Mouse (Mus musculus): Measurements from ENCODE around the gene Nexmif.
"Not testable (repeated sequence)": the region's sequence is repeated elsewhere in the genome, so short reads cannot be mapped to it uniquely, and the experiment has no call there.

Nexmif gene

DNA sequence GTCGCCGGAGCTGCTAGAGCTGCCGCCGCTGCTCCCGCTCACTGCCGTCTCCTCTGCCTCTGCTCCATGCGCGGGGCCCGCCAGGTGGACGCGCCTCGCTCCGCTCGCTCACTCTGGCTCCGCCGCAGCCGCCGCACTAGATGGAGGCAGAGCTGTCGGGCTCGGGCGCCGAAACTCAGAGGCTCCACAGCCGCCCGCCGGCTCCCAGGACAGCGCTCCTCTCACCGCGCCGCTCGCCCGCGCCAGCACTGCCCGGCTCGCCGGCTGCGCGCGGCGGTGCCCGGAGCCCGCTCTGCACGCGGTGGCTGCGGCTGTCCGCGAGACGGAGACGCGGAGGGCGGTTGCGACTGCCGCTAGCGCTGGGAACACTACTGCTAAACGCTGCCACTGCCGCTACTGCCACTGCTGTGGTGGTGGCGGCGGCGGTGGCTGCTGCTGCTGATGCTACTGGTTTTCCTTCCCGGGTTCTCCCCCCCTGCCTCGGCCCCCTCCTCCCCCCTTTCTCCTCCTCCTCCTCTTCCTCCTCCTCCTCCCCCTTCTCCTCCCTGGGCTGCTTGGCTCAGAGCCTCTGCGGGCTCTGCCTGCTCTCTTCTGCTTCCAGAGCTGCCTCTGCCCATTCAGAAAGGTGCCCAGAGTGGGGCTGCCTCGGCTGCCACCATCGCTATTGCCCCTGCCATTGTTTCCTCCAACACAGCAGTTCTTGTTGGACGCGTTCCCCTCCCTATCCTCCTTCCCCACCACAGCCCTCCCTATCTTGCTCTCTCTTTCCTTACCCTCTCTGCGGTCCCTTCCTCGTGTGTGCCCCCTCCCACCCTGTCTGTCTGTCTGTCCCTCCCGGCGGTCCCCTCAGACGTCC, at the start of gene Nexmif:
Nexmif (minus strand) TSS at position 450 of the 856 bp plus-strand sequence.
- CTCF ChIA-PET, result interaction anchor here in 2 of 4 experiments (0.6 kb wide), 2 partner anchors 47 to 223 kb away, joined by 4 to 6 read pairs; no protein-coding TSS in a partner anchor
- POLR2A ChIA-PET, result interaction anchor here in 3 of 4 experiments (0.6 to 1.1 kb wide), 7 partner anchors 12 to 393 kb away, joined by 3 read pairs; partner anchors contain the start of gene Abcb7 (in 1 of the 3)

DNA sequence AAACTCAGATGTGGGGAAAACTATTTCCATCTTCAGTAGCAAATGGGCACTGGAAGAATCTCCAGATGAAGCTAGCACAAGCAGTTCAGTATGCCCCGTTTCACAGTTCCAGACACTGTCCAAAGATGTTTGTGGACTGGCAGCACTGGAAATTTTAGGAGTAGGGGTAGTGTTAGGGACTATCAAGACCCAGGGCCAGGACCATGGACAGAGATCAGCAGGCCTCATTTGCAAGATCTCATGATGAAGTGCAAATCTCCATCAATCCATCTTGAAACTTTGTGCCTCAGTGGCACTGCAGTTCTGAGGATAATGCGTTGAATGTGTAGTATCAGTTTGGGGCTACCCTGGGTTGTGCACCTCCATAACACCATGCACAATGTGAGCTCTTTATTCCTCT, 7.7 kb upstream of the Nexmif start:
- CTCF ChIA-PET, result no interaction called here
- POLR2A ChIA-PET, result no interaction called here

DNA sequence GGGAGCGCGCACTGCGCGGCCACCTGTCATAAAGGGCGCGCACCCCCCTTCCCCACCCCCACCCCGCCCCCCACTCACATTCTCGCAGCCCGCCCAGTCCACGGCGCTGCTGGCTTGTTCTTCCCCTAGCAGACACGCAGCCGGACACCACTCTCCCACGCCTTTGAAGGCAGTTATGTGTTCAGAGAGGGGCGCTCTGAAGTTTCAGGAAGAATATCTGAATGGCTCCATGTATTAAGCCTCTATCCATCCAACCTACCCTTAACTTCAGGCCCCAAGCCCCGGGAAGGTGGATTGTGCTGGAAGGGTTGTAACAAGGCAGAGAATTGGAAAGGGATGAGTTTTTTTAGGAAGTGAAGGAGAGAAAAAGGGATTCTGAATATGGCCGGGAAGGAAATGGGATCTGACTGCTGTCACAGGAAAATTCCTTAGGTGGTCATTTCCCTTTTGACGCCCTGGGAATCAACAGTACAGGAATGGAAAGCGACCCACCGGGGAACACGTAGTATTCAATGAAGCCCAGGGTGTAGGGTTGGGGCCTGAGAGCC, 681 bp upstream of the Nexmif start:
- ChIA-PET POLR2A (no interaction called here), CTCF (no interaction called here)

DNA sequence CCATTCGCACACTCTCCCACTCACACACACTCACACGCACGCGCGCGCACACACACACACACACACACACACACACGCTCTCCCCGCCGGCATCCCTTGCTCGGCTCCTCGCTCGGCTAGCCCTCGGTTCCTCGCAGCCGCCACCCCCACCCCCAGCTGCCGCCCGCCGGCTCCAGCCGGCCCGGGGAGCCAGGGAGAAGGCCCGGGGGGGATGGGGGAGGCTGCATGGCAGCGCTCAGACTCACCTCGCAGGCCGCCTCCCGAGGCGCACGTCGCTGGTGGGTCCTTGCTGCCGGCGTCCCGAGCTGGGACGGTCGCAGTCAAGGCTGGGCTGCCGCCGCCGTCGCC, 623 bp downstream of the Nexmif start:
- ChIA-PET POLR2A (interaction anchor here in 3 of 4 experiments (0.6 to 1.1 kb wide), 7 partner anchors 12 to 393 kb away, joined by 3 read pairs; partner anchors contain the start of gene Abcb7 (in 1 of the 3)), CTCF (interaction anchor here in 3 of 4 experiments (0.5 to 0.6 kb wide), 4 partner anchors 21 to 270 kb away, joined by 3 to 6 read pairs (median 5); no protein-coding TSS in a partner anchor)

DNA sequence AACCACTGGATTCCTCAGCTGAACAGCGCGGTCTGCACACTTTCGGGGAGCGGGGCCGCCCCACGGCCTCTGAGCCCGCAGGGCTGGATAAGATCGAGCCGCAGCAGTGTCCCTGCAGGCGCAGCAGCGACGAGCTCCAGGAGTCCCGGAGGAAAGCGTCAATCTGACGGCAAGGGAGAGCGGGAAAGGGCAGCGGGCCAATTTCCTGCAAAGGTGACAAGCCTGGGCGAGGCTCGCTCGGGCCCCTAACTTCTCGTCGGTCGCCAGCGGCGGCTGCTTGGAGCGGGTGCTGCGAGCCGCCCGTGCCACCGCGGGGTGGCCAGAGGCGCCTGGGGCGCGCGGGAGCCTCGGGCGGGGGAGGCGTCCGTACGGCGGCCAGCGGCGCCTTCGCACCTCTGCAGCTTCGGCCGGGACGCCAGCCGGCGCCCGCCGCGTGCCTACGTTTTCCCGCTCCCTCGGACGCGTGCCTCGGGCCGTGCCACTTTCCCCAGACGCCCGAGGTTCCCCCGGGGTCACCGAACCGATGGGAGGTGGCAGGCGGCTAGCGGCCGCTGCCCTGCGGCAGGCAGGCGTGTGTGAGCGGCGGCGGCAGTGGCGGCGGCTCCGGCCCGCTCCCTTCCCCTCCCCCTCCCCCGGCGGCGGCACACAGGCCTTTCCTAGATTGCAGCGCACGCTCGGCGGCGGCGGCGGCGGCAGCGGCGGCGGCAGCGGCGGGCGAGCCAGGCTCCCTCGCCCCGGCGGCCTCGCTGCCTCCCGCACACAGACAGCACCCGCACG, 1.2 kb downstream of the Nexmif start:
- POLR2A ChIA-PET, result interaction anchor here in 2 of 4 experiments (0.7 to 1.1 kb wide), 5 partner anchors 11 to 394 kb away, joined by 3 read pairs; partner anchors contain the start of gene Abcb7 (in 1 of the 2)
- CTCF ChIA-PET, result interaction anchor here in 3 of 4 experiments (0.5 to 0.7 kb wide), 3 partner anchors 20 to 271 kb away, joined by 3 to 6 read pairs (median 3); no protein-coding TSS in a partner anchor

DNA sequence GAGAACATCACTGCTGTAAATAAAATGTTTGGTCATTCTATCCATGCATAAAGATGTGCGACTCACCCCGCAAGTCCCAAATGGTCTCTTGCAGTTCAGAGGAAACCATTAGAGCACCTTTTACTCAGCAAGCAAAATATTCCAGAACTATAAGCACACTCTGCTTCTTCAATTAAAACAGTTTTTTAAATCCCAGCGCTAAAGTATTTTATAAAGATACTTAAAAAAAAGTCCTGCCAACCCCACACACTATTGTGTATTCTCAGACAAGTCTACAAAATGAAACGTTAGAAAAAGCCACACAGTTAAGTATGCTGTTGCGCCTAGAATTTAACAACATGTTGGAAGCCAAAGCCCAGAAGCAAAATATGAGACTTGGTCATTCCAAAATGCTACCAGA, 1.9 kb downstream of the Nexmif start:
- ChIA-PET CTCF (interaction anchor here in 1 of 4 experiments (0.7 kb wide), 1 partner anchor 41 kb away, joined by 3 read pairs; no protein-coding TSS in a partner anchor), POLR2A (interaction anchor here in 1 of 4 experiments (0.8 to 1.2 kb wide), 4 partner anchors 11 to 215 kb away, joined by 3 read pairs; partner anchors contain the start of gene Abcb7)

DNA sequence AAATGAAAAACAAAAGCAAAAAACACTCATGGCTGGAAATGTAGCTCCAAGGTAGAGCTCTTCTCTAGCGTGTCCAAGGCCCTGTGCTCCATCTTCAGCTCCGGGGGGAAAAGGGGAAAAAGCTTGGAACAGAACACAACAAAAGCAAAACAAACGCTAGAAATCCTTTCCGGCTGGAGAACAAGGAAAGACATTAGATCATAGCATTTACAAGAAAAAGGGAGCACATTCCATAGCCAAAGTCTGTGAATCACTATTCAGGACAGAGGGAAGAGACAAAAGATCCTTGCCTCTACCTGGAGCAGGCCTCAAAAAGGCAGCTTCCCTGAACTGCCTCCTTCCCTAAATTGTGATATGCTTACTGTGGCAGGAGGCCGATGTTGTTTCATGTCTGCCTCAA, 4.4 kb downstream of the Nexmif start:
- POLR2A ChIA-PET, result interaction anchor here (0.9 to 1.5 kb wide), 13 partner anchors 8 to 425 kb away, joined by 3 to 7 read pairs (median 4); partner anchors contain the start of genes Abcb7 (in 2 of the 4) and Rlim (in 2 of the 4)
- CTCF ChIA-PET, result no interaction called here

DNA sequence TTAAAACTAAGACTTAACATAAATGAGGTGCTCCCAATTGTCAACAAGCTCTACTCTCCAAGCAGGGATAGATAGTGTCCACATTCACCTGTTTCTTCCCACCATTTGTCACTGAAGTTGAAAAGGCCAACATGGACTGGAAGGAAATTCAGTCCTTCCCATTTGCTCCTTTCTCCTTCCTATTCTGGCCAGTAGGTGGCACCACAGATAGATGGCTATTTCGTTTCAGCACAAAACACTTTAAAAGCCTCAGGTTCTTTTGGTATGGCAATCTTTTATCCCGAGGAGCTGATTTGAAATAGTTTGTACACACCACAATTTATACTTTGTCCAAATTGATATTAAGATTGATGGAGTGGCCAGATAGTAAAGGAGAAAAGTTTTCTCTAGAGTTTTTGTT, 21.7 kb downstream of the Nexmif start:
- ChIA-PET POLR2A (interaction anchor here in 2 of 4 experiments (1.6 to 1.8 kb wide), 2 partner anchors 17 kb away, joined by 5 to 7 read pairs; no protein-coding TSS in a partner anchor), CTCF (interaction anchor here in 1 of 4 experiments (0.7 kb wide), 1 partner anchor 21 kb away, joined by 3 read pairs; no protein-coding TSS in a partner anchor)

DNA sequence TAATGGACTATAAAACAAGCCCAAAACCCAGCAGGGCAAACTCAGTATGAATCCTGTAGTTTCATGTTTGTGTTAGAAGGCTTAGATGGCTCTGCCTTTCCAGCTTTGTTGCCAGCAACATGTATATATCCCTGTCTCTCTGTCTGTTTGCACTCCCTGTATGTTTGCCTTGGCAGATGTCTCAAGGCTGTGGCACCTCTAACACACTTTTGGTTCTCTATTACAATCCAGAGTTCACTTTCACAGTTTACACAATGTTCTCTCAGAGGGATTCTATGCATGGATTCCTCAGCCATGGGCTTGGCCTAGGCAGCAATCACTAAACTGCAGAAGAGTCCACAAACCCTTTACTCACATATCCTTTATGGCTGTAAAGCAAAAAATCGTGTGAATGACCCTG, 50.9 kb downstream of the Nexmif start:
- POLR2A ChIA-PET, result no interaction called here

DNA sequence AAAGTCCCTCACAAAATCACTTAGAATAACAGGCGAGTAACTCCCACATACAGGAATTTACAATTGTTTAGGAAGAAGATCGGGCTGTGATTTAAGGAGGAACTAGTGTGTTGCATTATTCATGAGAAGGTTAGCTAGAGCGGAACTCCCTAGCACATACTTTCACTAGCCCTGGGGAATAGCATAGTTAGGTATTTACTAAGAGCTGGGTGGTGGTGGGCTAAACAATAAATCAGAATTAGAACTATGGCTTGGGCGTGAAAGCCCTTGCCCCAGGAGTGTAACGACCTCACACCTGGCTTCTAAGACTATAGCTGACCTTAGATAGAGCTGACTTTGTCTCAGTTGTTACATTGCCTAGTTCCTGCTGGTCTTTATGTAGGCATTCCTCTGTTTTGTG, 85.7 kb downstream of the Nexmif start:
- CTCF ChIA-PET, result not testable (repeated sequence)
- POLR2A ChIA-PET, result interaction anchor here in 2 of 4 experiments (1.1 to 1.5 kb wide), 3 partner anchors 13 to 205 kb away, joined by 3 to 5 read pairs (median 3); no protein-coding TSS in a partner anchor

More for the DNA sequence above, 50.9 kb downstream of the Nexmif start:
- CTCF ChIA-PET, result no interaction called here

DNA sequence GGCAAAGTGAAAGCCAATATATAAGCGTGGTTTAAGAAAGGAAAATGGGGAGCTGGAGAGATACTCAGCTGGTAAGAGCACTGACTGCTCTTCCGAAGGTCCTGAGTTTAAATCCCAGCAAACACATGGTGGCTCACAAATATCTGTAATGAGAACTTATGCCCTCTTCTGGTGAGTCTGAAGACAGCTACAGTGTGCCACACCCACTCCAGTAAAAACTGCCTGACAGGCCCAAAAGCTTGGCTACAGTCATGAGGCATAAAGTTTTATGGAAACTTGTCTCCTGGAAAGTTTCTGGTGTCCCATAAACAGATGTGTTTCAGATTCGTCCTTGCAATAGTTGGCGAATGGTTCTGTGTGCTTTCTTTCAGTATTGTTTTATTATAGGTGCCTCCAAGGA, 86.4 kb downstream of the Nexmif start:
- CTCF ChIA-PET, result interaction anchor here in 1 of 4 experiments (0.7 kb wide), 1 partner anchor 431 kb away, joined by 6 read pairs; no protein-coding TSS in a partner anchor
- POLR2A ChIA-PET, result interaction anchor here in 2 of 4 experiments (1.1 to 1.6 kb wide), 3 partner anchors 12 to 206 kb away, joined by 3 to 4 read pairs (median 3); no protein-coding TSS in a partner anchor

DNA sequence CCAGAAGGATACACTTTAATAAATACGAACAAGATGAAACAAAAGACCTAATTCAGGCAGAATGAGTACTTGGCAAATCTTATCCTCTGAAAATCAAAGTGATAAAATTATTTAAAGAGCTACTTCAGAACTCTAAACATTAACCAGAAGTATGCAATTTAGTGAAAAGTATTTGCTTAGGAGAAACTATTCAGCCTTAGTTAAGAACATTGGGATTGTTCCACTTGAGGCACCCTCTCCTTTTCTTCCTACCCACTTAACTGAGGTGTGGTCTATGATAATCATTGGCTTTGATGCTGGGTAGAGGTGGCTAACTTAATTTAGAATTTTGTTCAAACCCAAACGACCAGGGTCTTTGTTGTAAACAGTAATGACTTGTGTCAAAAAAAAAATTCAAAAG, 146.1 kb downstream of the Nexmif start:
- ChIA-PET CTCF (no interaction called here), POLR2A (no interaction called here)

DNA sequence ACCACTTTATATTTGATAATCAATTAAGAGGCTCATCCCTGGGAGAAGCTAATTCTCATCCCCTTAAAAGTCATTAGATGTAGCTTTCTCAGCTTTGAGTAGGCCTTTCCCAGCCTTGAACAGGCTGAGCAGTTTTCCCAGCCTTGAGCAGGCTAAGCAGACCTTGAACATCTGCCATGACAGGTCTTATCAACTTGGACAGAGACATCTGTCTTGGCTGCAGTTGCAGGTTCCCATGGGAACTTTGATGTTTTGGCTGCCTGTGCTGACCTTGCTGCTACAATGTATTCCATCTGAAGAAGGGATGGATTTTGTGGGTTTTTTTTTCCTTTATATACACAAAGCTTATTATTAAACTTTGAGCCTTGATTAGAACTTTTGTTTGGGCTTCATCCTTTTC, 160.7 kb downstream of the Nexmif start:
- ChIA-PET POLR2A (no interaction called here), CTCF (no interaction called here)

DNA sequence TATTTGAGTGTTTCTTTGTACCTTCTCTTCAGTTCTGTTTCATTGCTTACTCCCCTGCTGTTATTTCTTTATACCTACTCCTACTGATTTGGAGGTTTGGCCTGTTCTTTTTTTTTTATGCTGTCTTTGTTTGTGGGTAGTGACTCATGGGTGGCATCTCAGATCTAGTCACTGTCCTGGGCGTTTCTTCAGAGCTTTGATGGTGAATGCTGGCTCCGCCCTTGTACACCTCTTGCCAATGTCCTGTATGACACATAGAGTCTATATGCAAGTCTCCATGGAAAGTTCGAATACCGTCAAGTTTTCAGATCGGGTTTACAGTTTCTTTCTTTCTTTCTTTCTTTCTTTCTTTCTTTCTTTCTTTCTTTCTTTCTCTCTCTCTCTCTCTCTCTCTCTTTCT, 167.1 kb downstream of the Nexmif start:
- ChIA-PET CTCF (interaction anchor here in 2 of 4 experiments (0.6 kb wide), 2 partner anchors 18 to 295 kb away, joined by 3 to 4 read pairs; no protein-coding TSS in a partner anchor), POLR2A (no interaction called here)

DNA sequence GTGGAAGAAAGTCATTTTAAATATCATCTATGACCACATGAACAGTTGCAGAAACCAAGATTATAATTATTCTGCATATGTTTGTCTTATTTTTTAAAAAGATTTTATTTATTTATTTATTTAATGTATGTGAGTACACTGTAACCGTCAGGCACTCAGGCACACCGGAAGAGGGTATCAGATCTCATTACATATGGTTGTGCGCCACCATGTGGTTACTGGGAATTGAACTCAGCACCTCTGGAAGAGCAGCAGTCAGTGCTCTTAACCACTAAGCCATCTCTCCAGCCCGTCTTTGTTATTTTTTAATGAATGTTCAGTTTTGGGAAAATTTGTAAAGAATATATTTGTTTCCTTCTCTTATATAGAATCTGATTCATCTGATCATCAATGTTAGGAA, 168.2 kb downstream of the Nexmif start:
- POLR2A ChIA-PET, result no interaction called here
- CTCF ChIA-PET, result no interaction called here
